Mouse (Mus musculus): Measurements from ENCODE around the gene Alkbh4. TPM values are rescaled to one million over a fixed set of nuclear protein-coding genes. Genes with fewer than 3 reads are reported as not detected.
"Not testable (repeated sequence)": the region's sequence is repeated elsewhere in the genome, so short reads cannot be mapped to it uniquely, and the experiment has no call there.

Alkbh4 gene
- polyA plus RNA-seq, 1 experiment from 2014 or later = 22.7 TPM

DNA sequence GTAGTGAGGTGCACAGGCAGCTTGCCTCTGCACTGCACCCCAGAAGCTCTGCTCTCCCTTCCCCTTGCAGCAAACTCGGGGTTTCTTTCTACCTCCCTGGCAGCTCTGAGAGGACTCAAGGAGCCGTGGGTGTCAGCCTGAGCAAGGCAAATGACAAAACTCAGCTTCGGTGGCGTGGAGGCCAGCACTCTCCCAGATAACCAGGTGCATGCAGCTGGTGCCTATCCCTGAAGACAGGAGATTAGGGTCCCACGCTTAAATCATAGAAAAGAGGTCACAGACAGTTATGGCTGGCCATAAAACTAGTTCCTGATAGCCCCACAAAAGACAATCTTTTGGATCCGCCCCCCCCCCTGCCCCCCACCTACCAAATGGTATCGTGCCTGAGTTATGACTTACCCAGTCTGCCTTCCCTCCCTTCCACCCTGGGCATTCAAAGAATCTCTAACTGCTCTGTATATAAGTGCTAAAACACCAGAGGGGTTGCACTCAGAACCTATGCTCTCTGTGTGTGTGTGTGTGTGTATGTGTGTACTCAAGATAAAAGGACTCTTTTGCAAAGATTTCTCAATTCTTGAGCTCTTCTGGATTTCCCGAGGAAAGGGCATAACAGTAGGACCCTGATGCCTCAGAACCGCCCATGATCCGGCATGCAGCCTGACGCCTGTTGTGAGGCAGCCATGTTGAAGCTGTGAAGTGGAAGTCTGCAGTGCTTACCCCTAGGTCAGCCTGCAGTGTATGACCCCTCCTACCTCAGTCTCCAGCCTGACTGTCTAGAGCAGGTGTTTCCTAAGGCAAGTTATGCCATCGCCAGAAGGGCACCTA lies 8.9 kb downstream of the Alkbh4 start:
- no peaks in the 10 kb centered on the region for H3K27me3 ChIP-seq
- H3K9me3 ChIP-seq (replicated peaks) = no peaks in the 10 kb centered on the region
- H3K4me1 ChIP-seq = no peaks in the 10 kb centered on the region
- ATAC-seq (ENCODE audit: insufficient number of reproducible peaks, low FRiP score, low TSS enrichment, low read depth) = no peak
- H3K36me3 ChIP-seq = peaks cover 25% of the 10 kb centered on the region
- no peak overlapping the region for H3K4me3 ChIP-seq (replicated peaks)
- H3K4me2 ChIP-seq (replicated peaks) = no peak overlapping the region
- H3K27ac ChIP-seq (replicated peaks) = no peak overlapping the region
- H3K9ac ChIP-seq = no peak overlapping the region
- 69% methylated on average over 12 of the region's 12 CpGs for WGBS

DNA sequence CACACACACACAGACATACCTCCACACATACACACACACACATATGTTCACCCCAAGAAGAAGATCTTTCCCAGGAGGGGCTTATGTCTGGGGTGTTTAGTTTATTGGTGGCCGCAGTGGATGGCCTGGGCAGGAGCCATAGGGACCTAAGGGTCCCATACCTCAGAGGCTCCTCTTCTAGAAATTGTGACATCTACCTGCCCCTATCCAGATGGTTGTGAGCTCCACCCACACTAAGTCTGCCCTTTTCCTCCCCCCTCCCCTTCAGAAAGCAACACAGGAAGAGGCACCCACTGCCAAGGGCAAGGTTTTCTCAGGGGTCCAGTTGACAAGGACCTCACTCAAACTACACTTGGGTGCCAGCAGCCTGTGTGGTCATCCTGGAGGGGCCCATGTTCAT lies 11.0 kb downstream of the Alkbh4 start:
- no peaks in the 10 kb centered on the region for H3K27me3 ChIP-seq
- 92% methylated on average over 1 of the region's 1 CpGs for WGBS
- H3K4me3 ChIP-seq (replicated peaks) = no peak overlapping the region
- no peak overlapping the region for H3K27ac ChIP-seq (replicated peaks)
- H3K36me3 ChIP-seq = peaks cover 5% of the 10 kb centered on the region; the same call in 1 of the 2 replicates
- H3K4me1 ChIP-seq = no peaks in the 10 kb centered on the region
- H3K9me3 ChIP-seq (replicated peaks) = no peaks in the 10 kb centered on the region
- H3K9ac ChIP-seq = no peak overlapping the region
- no peak overlapping the region for H3K4me2 ChIP-seq (replicated peaks)
- no peak for ATAC-seq (ENCODE audit: insufficient number of reproducible peaks, low FRiP score, low TSS enrichment, low read depth)

DNA sequence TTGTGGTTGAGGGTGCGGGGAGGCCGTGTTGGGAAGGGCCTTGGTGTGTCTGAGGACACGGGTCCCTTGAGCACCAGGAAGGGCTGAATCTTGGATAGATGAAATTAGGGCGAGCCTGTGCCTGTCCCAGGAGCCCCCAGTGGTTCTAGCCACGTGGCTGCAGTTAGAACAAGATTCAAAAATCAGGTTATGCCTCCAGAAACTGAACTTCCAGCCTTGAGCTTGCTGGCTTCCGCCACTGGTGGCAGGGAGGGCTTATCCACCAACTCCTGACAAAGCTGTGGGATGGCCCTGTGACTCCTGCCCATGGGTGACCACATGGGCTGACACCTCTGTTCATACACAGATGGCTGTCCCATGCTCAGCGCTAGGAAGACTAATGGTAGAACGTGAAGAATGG lies 11.8 kb downstream of the Alkbh4 start:
- Histone ChIP-seq H3K27ac (replicated peaks) (no peak overlapping the region), H3K9ac (no peak overlapping the region), H3K9me3 (replicated peaks) (no peaks in the 10 kb centered on the region), H3K4me2 (replicated peaks) (no peak overlapping the region), H3K4me1 (no peaks in the 10 kb centered on the region), H3K4me3 (replicated peaks) (no peak overlapping the region), H3K27me3 (no peaks in the 10 kb centered on the region), H3K36me3 (no peaks in the 10 kb centered on the region)
- WGBS = 65% methylated on average over 8 of the region's 8 CpGs
- ATAC-seq (ENCODE audit: insufficient number of reproducible peaks, low FRiP score, low TSS enrichment, low read depth) = no peak

DNA sequence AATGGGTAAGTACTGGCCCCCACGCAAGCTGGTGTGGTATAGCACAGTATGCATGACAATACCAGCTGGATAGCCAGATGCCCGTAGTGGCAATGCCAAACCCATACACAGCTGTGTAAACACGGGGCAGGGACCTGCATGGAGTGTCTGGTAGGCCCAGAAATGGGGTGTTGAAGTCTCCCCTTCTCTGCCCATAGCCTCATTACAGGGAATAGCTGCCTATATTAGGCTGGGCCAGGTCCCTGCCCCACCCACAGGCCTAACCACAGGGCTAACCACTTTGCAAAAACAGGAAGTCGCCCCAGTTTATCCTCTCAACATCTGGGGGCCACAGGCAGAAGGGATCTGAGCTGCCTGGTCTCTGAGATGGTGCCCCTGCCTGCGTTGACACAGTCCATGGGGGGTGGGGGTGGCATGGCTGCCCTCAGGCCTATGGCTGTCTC lies 13.2 kb downstream of the Alkbh4 start:
- H3K27me3 ChIP-seq; H3K4me1 ChIP-seq; H3K36me3 ChIP-seq; H3K9ac ChIP-seq; H3K4me2 ChIP-seq (replicated peaks); H3K9me3 ChIP-seq (replicated peaks); H3K27ac ChIP-seq (replicated peaks); ATAC-seq (ENCODE audit: insufficient number of reproducible peaks, low FRiP score, low TSS enrichment, low read depth); H3K4me3 ChIP-seq (replicated peaks): not testable (repeated sequence)
- 64% methylated on average over 5 of the region's 5 CpGs for WGBS

DNA sequence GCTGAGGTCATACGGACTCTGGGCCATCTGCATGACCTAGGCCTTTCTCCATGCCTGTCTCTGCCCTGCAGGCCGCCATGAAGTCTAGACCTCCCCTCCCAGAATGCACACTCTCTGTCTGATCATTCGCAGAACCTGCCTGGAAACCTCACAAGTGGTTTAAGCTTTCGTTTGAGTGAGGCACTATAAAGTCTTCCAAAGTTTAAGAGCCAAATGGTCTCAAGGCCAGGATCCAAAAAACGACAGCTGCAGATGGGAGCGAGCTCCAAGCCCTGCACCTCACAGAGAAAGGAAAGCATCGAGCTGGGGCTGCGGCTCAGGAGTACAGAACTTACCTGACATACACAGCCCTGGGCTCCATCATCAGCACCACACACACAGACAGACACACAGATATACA lies 16.4 kb downstream of the Alkbh4 start:
- WGBS = 69% methylated on average over 8 of the region's 8 CpGs

DNA sequence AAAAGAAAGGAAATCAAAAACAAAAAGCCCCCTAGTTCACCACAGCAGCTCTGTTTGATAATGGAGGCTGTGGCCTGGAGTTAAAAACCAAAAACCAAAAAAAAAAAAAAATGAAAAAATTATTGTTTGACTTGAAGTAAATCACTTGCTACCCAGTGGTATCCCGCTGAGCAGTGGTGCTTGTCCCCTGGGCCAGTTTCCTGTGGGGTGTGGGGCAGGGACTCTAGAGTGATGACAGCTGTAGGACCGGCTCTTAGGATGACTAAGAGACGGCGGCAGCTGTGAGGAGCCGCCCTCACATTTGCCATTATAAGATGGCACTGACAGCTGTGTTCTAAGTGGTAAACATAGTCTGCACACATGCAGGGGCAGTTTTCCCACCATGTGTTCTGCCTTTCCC lies 19.5 kb downstream of the Alkbh4 start:
- Histone ChIP-seq H3K4me2 (replicated peaks) (no peak overlapping the region), H3K27ac (replicated peaks) (no peak overlapping the region), H3K9ac (no peak overlapping the region), H3K4me3 (replicated peaks) (no peak overlapping the region), H3K27me3 (no peaks in the 10 kb centered on the region), H3K9me3 (replicated peaks) (no peaks in the 10 kb centered on the region), H3K4me1 (no peaks in the 10 kb centered on the region), H3K36me3 (0 out of 2 replicates have a peak, but pooled peaks cover 3% of the 10 kb centered on the region)
- ATAC-seq (ENCODE audit: insufficient number of reproducible peaks, low FRiP score, low TSS enrichment, low read depth) = no peak
- WGBS = 75% methylated on average over 5 of the region's 5 CpGs

More for the DNA sequence above, 16.4 kb downstream of the Alkbh4 start:
- Histone ChIP-seq H3K9me3 (replicated peaks) (no peaks in the 10 kb centered on the region), H3K9ac (no peak overlapping the region), H3K4me2 (replicated peaks) (no peak overlapping the region), H3K36me3 (no peaks in the 10 kb centered on the region), H3K27ac (replicated peaks) (no peak overlapping the region), H3K4me1 (no peaks in the 10 kb centered on the region), H3K27me3 (no peaks in the 10 kb centered on the region), H3K4me3 (replicated peaks) (no peak overlapping the region)
- no peak for ATAC-seq (ENCODE audit: insufficient number of reproducible peaks, low FRiP score, low TSS enrichment, low read depth)

DNA sequence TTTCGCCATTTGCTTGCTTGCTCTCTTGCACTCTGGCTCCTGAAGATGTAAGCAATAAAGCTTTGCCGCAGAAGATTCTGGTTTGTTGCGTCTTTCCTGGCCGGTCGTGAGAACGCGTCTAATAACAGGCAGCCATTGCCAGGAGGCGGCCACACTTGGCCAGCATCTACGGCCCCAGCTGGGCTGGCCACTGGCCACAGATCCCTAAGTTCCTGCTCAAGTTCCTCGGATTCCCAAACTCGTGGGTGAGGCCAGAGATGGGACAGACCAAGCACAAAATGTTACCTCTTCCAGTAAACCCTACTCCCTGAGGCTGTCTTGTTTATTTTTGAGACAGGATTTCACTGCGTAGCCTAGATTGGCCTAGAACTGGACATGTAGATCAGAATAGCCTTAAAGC lies 24.1 kb downstream of the Alkbh4 start:
- not testable (repeated sequence) for H3K9me3 ChIP-seq (replicated peaks); H3K4me2 ChIP-seq (replicated peaks); H3K4me3 ChIP-seq (replicated peaks); H3K27ac ChIP-seq (replicated peaks); H3K9ac ChIP-seq; H3K36me3 ChIP-seq; H3K27me3 ChIP-seq; H3K4me1 ChIP-seq; ATAC-seq (ENCODE audit: insufficient number of reproducible peaks, low FRiP score, low TSS enrichment, low read depth)
- WGBS = 87% methylated on average over 11 of the region's 12 CpGs

DNA sequence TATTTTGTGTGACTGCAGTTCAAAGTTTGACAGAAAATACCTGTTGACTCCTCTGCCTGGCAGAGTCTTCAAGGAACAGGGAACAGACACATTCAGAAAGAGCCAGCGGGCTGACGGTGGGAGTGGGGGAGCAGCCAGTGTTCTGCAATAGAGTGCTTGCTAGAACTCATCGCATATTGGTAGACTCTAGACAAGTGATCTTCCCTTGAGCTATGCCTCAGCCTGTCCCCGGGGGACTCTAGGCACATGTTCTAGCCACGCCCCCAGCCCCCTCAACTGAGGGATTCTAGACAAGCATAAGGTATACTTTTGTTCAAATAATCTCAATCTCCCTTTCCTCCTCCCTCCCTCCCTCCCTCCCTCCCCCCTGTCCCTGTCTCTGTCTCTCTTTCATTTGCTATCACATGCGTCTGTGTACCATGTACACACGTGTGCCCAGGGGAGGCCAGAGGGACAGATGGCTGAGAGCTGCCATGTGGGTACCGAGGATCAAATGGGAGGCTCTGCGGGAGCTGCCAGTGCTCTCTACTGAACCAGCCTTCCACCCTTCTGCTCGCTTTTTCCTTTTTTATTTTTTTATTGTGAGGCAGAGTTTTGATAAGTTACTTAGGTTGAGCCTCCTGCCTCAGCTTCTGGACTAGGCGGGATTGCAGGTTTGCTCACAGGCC lies 28.0 kb downstream of the Alkbh4 start:
- peaks cover 16% of the 10 kb centered on the region; the same call in 1 of the 2 replicates for H3K36me3 ChIP-seq
- H3K4me1 ChIP-seq = no peaks in the 10 kb centered on the region
- H3K4me2 ChIP-seq (replicated peaks) = no peak overlapping the region
- no peaks in the 10 kb centered on the region; the same call in 1 of the 2 replicates for H3K9me3 ChIP-seq (replicated peaks)
- WGBS = 77% methylated on average over 11 of the region's 11 CpGs
- no peaks in the 10 kb centered on the region for H3K27me3 ChIP-seq
- ATAC-seq (ENCODE audit: insufficient number of reproducible peaks, low FRiP score, low TSS enrichment, low read depth) = no peak
- no peak overlapping the region for H3K27ac ChIP-seq (replicated peaks)
- no peak overlapping the region for H3K4me3 ChIP-seq (replicated peaks)
- H3K9ac ChIP-seq = no peak overlapping the region

DNA sequence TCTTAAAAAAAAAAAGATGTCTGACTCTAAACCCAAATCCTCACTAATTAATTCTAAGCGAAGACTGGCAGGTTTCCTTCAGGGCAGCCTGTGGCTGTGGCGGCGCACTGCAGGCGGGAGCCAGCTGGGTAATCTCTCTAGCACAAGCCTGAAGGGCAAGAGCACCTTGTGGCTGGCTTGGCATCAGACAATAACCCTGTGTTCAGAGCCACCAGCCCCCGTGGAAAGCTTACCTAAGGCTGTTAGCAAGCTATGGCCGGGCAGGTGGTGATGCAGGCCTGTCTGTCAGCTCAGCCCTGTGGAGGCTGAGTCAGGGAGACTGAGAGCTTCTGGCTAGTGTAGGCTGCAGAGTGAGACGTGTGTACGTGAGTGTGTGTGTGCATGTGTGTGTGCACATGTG lies 29.3 kb downstream of the Alkbh4 start:
- Histone ChIP-seq H3K9me3 (replicated peaks) (no peaks in the 10 kb centered on the region; the same call in 1 of the 2 replicates), H3K4me2 (replicated peaks) (no peak overlapping the region), H3K27me3 (no peaks in the 10 kb centered on the region), H3K4me3 (replicated peaks) (no peak overlapping the region), H3K9ac (no peak overlapping the region), H3K4me1 (peaks cover 8% of the 10 kb centered on the region), H3K36me3 (peaks cover 15% of the 10 kb centered on the region; the same call in 1 of the 2 replicates), H3K27ac (replicated peaks) (no peak overlapping the region)
- WGBS = 65% methylated on average over 8 of the region's 8 CpGs
- ATAC-seq (ENCODE audit: insufficient number of reproducible peaks, low FRiP score, low TSS enrichment, low read depth) = no peak

DNA sequence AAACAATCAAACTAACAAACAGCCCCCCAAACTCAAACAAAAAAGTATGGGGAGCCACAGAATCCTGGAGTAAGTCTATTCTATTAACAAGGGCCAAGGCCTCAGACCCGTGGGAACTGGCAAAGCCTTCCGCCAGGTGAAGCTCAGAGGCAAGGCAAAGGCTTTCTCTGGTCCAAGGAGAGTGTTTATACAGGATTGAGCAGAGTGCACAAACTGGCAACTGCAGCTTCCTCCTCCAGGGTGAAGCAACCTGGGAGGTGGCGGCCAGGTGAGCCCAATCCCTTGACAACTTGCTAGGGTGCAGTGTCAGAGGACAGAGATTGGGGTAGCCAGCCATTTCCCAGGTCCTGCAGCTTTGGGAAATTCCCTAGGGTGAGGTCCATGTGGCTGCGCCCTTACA lies 31.4 kb downstream of the Alkbh4 start:
- Histone ChIP-seq H3K27me3 (no peaks in the 10 kb centered on the region), H3K9me3 (replicated peaks) (no peaks in the 10 kb centered on the region; the same call in 1 of the 2 replicates), H3K4me1 (peaks cover 21% of the 10 kb centered on the region), H3K27ac (replicated peaks) (no peak overlapping the region), H3K4me2 (replicated peaks) (no peak overlapping the region), H3K9ac (no peak overlapping the region), H3K4me3 (replicated peaks) (no peak overlapping the region), H3K36me3 (peaks cover 8% of the 10 kb centered on the region; the same call in 1 of the 2 replicates)
- no peak for ATAC-seq (ENCODE audit: insufficient number of reproducible peaks, low FRiP score, low TSS enrichment, low read depth)
- WGBS = 94% methylated on average over 4 of the region's 4 CpGs

DNA sequence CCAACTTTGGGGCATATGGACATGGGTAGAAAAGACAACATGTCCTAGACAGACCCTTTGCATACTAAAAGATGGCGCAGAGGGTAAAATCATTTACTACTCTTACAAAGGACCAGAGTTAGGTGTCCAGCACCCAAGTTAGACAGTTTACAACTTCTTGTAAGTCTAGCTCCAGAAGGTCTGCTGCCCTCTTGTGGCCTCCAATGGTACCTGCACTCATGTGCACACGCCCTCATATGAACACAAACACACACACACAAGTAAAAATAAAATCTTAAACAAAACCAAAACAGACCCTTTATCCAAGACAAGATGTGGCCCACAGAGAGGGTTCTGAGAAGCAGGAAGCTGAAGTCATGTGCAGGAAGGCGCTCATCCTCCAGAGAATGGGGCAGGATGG lies 32.1 kb downstream of the Alkbh4 start:
- Histone ChIP-seq H3K36me3 (peaks cover 8% of the 10 kb centered on the region; the same call in 1 of the 2 replicates), H3K9ac (no peak overlapping the region), H3K4me1 (peaks cover 21% of the 10 kb centered on the region), H3K27ac (replicated peaks) (no peak overlapping the region), H3K9me3 (replicated peaks) (no peaks in the 10 kb centered on the region; the same call in 1 of the 2 replicates), H3K4me2 (replicated peaks) (no peak overlapping the region), H3K27me3 (no peaks in the 10 kb centered on the region), H3K4me3 (replicated peaks) (no peak overlapping the region)
- WGBS = 97% methylated on average over 3 of the region's 3 CpGs
- ATAC-seq (ENCODE audit: insufficient number of reproducible peaks, low FRiP score, low TSS enrichment, low read depth) = no peak
